Mouse (Mus musculus): ENCODE results near the gene Slc4a2.

DNA sequence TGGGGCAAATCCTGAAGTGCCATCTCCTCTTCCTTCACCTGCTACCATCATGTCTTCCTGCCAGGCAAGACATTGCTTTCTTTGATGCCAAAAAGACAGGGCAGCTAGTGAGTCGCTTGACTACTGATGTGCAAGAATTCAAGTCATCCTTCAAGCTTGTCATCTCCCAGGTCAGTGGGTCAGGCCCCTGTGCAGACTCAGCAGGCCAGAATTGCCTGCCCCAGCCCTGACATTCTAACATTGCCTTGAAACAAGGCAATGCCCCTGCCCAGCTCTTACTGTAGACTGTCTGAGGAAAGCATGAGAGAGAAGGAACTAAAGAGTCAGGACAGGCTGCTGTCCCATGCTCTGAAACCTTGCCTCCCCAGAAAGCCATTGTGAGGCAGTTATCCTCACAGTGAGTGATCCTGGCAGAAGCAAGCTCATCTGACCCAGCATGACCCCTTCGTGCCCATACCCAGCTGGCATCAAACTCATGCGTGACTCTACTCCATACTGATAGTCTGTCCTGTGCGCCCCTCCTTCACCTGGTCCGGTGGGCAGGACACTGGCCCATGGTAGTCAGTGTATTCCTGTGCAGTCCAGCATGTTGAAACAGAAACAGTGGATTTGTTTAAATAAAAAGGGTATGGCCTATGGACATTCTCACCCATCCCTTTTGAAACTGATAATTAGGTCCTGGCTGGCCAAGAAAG is 22.6 kb upstream of the Slc4a2 start:
- TF ChIP-seq GATA1 (IDR thresholded peaks at IDR 0.05; ENCODE audit: borderline replicate concordance, low read length) (no peak), FLI1 (IDR thresholded peaks at IDR 0.05; ENCODE audit: low read length) (no peak)
